Mouse (Mus musculus) kidney, adult 18-20 months (tissue): ENCODE measurements around the gene Rtp3.

Experiments
- DNase-seq: peaks from one replicate; pipeline ENCODE4 v3.0.0; 2021

Gene Rtp3

GRCm38 (mm10) chr9:110965910-110966231 lies 24.5 kb downstream of the Rtp3 start:
- no peak for DNase-seq

GRCm38 (mm10) chr9:110965062-110965909 lies 25.1 kb downstream of the Rtp3 start:
- DNase-seq = no peak

DNA sequence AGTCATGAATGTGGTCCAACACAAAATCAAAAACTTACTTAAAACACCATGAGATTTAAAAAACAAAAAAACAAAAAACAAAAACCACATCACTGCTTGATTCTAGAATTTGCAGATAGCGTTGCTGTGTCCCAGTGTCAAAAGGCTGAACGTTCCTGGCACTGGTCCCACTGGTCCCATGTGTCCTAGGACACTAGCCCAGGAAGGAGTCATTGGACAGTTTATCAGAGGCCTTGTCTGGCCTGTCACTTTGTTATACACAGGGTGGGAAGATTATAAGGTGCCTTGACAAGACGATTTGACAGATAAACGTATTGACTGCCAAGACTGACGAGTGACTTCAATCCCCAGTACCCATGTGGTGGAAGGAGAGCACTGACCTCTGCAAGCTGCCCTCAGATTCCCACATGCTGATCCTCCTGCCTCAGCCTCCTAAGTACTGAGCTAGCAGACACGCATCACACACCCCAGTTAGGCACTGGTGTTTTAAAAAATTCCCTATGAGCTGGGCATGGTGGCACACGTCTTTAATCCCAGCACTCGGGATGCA lies 26.7 kb downstream of the Rtp3 start:
- DNase-seq = no peak

- no peak for DNase-seq
Measured at GRCm38 (mm10) chr9:110961386-110961785, 29.0 kb downstream of the Rtp3 start.

DNA sequence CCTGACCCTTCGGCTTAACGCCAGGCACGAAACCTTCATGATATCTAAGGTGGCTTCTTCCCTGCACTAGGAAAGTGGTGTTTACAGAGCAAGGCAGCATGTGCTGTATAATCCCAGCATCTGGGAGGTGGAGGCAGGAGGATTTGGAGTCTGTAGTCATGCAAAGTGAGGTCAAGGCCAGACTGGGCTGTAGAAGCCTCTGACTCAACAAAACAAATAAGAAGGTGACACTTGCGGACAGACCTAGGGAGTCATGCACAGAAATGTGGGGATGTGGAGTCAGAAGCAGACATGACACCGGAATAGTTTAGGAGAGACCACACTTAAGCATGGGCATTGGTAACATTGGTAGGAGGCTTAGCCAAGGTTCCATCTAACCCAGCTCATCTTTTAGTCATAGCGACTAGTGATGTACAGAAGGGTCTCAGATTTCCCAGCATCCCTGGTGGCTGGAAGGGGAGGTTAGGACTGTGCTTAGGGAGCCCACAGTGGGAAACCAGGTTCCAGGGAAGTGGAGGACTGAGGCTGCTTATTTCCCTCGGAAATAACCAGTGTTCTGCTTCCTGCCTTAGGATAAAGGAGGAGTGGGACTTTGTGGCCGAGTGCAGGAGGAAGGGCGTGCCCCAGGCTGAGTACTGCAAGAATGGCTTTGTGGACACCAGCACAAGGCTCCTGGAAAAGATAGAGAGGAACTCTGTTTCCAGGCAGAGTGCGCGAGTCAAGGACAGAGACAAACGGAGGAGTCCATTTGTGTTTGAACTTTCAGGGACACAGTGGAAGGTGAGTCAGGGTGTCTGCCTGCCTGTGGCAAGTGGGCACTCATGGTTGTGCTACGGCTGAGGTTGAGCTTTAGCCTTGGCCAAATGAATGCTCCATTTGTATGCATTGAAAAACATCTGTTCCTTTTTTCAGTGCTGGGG lies 29.9 kb downstream of the Rtp3 start:
- DNase-seq = no peak

DNA sequence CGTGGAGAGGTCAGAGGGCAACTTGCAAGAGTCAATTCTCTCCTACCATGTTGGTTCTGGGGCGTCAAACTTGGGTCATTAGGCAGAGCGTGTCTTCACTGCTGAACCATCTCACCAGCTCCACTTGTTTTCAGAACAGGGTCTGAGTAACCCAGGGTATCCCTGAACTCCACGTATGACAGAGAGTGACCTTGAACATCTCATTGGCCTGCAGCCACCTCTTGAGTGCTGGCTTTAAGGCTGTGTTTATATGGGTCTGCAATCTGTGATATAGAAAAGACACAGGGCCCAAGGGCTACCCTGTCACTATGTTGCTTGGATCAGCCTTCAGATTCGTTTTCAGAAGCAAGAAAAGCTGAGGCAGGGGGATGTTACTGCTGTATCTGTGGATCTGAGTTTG lies 30.7 kb downstream of the Rtp3 start:
- no peak for DNase-seq

DNA sequence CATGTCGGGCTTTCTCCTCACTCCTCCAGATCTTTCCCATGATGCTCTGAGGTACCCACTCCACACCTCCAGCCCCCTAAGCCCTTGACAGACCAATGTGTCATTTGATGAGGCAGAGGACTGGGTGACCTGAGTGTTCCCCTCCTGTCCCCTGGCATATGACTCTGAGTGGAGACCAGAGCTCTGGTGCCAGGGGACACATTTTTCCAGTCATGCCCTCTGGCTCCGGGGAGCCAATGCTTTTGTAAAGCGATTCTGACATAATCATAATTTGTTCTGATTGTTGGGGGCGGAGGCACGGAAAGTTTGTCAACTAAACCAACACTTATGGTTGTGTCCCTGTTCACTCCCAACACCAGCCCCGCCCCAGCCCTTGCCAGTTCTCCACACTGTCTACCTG lies 34.4 kb downstream of the Rtp3 start:
- no peak for DNase-seq

GRCm38 (mm10) chr9:110954681-110955445 lies 35.5 kb downstream of the Rtp3 start:
- DNase-seq = no peak

GRCm38 (mm10) chr9:110953550-110954461 lies 36.6 kb downstream of the Rtp3 start:
- DNase-seq = peak; percentile 65

GRCm38 (mm10) chr9:110952931-110953549 lies 37.3 kb downstream of the Rtp3 start:
- no peak for DNase-seq

DNA sequence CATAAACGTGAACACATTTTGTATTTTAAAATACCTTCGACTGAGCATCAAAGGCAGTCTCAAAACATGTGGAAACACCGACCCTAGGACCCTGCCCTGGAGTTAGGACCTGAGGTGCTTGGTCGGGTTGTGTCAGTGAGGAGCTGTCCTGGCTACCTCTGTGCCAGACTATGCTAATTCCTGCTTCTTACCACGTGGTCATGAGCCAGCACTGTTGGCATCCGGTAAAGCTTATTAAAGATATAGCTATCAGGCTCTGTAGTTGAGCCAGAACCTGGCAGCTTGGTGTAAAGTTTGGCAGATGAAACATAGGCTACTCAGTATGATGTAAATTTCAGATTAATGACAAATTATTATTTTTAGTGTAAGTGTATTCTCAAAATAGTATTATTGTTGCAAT lies 38.0 kb downstream of the Rtp3 start:
- no peak for DNase-seq

- no peak for DNase-seq
Measured at GRCm38 (mm10) chr9:110951866-110952265, 38.5 kb downstream of the Rtp3 start.

DNA sequence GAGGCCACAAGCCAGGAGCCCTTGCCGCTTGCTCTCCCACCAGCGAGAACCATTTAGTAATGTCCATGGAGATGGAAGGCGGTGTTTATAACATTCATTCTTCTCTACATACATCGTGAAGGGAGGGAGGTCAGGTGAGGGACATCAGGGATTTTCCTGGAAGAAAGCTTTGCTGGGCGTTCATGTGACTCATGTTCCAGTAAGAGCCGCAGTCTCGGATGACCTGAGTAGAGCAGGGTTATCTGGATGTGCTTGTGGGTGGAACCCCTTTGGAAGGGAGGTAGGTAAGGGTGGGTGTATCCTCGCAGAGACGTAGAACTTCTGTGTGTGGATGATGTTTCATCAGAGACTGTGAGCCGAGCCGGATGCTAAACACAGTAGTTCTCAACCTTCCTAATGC lies 39.0 kb downstream of the Rtp3 start, which contains the start of gene Lrrc2:
Lrrc2 (plus strand) TSS at position 149 of the 400 bp plus-strand sequence.
- no peak for DNase-seq

GRCm38 (mm10) chr9:110950109-110950508 lies 40.3 kb downstream of the Rtp3 start:
- no peak for DNase-seq

DNA sequence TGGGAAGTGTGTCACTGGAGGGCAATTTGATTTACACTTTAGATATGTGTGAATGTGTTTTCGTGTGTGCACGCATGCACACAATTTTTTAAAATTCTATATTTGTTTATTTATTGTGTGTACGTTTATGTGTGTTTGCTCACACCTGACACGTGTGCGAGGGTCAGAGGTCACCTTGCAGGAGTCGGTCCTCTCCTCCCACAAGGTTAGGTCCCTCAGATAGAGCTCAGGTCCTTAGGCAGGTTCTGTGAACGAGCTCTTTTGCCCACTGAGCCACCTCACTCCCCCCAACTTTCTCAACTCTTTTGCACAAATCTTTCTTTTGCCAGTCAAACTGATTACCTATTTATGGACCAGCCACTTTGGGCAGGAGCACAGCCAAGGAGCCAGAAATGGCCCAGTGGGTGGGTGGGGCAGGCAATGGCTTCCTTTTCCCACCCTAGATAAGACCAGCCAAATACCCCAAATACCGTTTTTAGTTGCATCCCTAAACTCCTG lies 41.5 kb downstream of the Rtp3 start:
- DNase-seq = no peak

GRCm38 (mm10) chr9:110947900-110948299 lies 42.5 kb downstream of the Rtp3 start:
- DNase-seq = no peak

- DNase-seq = no peak
Measured at GRCm38 (mm10) chr9:110947261-110947661, 43.1 kb downstream of the Rtp3 start.

DNA sequence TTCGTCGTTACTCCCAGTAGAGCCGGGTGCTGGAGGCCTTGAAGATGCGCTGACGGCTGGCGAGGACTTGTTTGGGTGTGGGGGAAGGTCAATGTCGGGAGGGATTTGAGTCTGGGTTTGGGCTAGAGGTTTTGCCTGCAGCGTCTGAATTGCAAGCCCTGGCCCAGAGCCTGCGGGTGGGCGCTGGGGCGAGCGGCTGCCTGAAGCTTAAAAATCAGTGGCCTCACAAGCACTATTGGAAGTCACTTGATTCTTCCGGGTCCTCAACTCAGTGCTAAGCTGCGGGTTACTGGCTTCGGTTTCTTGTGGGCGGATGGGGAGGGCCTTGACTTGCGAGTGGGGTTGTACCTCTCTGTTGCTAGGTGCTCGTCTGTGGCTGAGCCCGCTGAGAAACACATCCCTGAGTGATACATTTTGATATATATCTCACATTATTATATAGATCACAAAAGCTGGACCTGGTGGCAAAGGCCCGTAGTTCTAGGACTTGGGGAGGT lies 43.8 kb downstream of the Rtp3 start:
- DNase-seq = no peak

DNA sequence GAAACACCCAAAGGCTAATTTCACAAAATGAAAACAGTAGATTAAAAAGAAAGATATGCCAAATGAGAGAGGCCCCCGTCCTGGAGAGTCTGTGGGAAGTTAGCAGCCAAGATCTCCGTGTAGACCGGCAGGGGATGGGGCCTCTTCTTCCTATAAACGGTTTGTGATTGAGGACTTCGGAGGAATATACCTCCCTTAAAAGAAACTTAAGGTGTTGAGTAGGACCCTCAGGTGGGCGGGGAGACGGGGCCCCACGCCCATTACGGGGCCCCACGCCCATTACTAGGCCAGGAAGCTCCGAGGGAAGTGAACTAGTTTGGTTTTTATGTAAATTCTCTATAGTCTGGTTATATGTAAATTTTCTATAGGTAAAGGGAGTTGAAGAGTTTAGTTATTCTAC lies 44.5 kb downstream of the Rtp3 start, which contains the start of gene Tdgf1:
Tdgf1 (minus strand) TSS at position 233 of the 400 bp plus-strand sequence.
- no peak for DNase-seq

DNA sequence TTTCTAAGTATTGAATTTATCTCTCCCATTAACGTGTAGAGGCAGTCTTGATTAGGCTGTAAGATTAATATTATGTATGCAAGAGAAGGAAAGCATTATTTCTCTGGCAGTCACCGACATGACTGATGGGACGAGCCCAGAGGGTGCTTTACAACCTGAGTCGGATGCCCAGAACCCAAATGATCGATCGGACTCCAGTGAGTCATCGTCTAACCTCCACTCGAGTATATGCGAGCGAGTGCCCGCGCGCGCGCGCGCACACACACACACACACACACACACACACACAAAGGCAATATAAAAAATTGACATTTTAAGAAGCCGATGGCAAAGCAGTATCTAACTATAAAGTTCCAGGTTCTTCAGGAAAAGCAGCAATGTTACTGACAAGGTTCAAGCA lies 45.0 kb downstream of the Rtp3 start:
- no peak for DNase-seq

- DNase-seq = no peak
Measured at GRCm38 (mm10) chr9:110944265-110944664, 46.1 kb downstream of the Rtp3 start.
